Mouse (Mus musculus): Measurements from ENCODE around the gene Flt1. TPM values are rescaled to one million over a fixed set of nuclear protein-coding genes. Genes with fewer than 3 reads are reported as not detected.

Flt1 gene
- polyA plus RNA-seq, 1 experiment: 32.5 TPM

GRCm38 (mm10) chr5:147655761-147656160 lies 70.0 kb downstream of the Flt1 start:
- TF ChIP-seq CTCF (IDR thresholded peaks at IDR 0.05; ENCODE audit: insufficient read depth, low read length): peak; percentile 32; the same call in 1 of the 2 replicates
- no peak for TF ChIP-seq POLR2A (IDR thresholded peaks at IDR 0.05; ENCODE audit: borderline replicate concordance, extremely low read depth, low read depth, low read length)
- Histone ChIP-seq H3K4me1 (ENCODE audit: control insufficient read depth, insufficient read depth, low read length) (peaks cover 20% of the 10 kb centered on the region), H3K4me3 (replicated peaks; ENCODE audit: extremely low read depth, low read depth, low read length) (no peak overlapping the region)
- no peak for DNase-seq
- 81% methylated on average over 7 of the region's 7 CpGs for WGBS

- 72% methylated on average over 14 of the region's 14 CpGs for WGBS
- peaks cover 8% of the 10 kb centered on the region for H3K4me1 ChIP-seq (ENCODE audit: control insufficient read depth, insufficient read depth, low read length)
- TF ChIP-seq CTCF (IDR thresholded peaks at IDR 0.05; ENCODE audit: insufficient read depth, low read length): no peak
- no peak for TF ChIP-seq POLR2A (IDR thresholded peaks at IDR 0.05; ENCODE audit: borderline replicate concordance, extremely low read depth, low read depth, low read length)
- H3K4me3 ChIP-seq (replicated peaks; ENCODE audit: extremely low read depth, low read depth, low read length): no peak overlapping the region
- DNase-seq: no peak
Measured at GRCm38 (mm10) chr5:147651233-147651632, 74.6 kb downstream of the Flt1 start.

- no peak for TF ChIP-seq CTCF (IDR thresholded peaks at IDR 0.05; ENCODE audit: insufficient read depth, low read length)
- no peak for TF ChIP-seq POLR2A (IDR thresholded peaks at IDR 0.05; ENCODE audit: borderline replicate concordance, extremely low read depth, low read depth, low read length)
- Histone ChIP-seq H3K4me3 (replicated peaks; ENCODE audit: extremely low read depth, low read depth, low read length) (no peak overlapping the region), H3K4me1 (ENCODE audit: control insufficient read depth, insufficient read depth, low read length) (peaks cover 17% of the 10 kb centered on the region)
- 48% methylated on average over 14 of the region's 14 CpGs for WGBS
- no peak for DNase-seq
Measured at GRCm38 (mm10) chr5:147646351-147646929, 79.4 kb downstream of the Flt1 start.

GRCm38 (mm10) chr5:147645001-147645645 lies 80.7 kb downstream of the Flt1 start:
- WGBS: 22% methylated on average over 12 of the region's 12 CpGs
- H3K4me1 ChIP-seq (ENCODE audit: control insufficient read depth, insufficient read depth, low read length): peaks cover 18% of the 10 kb centered on the region
- H3K4me3 ChIP-seq (replicated peaks; ENCODE audit: extremely low read depth, low read depth, low read length): no peak overlapping the region
- TF ChIP-seq CTCF (IDR thresholded peaks at IDR 0.05; ENCODE audit: insufficient read depth, low read length) (no peak), POLR2A (IDR thresholded peaks at IDR 0.05; ENCODE audit: borderline replicate concordance, extremely low read depth, low read depth, low read length) (no peak)
- peak; percentile 59 for DNase-seq

GRCm38 (mm10) chr5:147641452-147641851 lies 84.4 kb downstream of the Flt1 start:
- WGBS: 32% methylated on average over 7 of the region's 7 CpGs
- no peak for TF ChIP-seq CTCF (IDR thresholded peaks at IDR 0.05; ENCODE audit: insufficient read depth, low read length)
- TF ChIP-seq POLR2A (IDR thresholded peaks at IDR 0.05; ENCODE audit: borderline replicate concordance, extremely low read depth, low read depth, low read length): no peak
- no peak for DNase-seq
- Histone ChIP-seq H3K4me1 (ENCODE audit: control insufficient read depth, insufficient read depth, low read length) (peaks cover 23% of the 10 kb centered on the region), H3K4me3 (replicated peaks; ENCODE audit: extremely low read depth, low read depth, low read length) (no peak overlapping the region)

GRCm38 (mm10) chr5:147639940-147640339 lies 85.9 kb downstream of the Flt1 start:
- WGBS: 87% methylated on average over 5 of the region's 5 CpGs

GRCm38 (mm10) chr5:147636676-147637075 lies 89.1 kb downstream of the Flt1 start:
- WGBS: 77% methylated on average over 3 of the region's 3 CpGs
- Histone ChIP-seq H3K4me3 (replicated peaks; ENCODE audit: extremely low read depth, low read depth, low read length) (no peak overlapping the region), H3K4me1 (ENCODE audit: control insufficient read depth, insufficient read depth, low read length) (peaks cover 11% of the 10 kb centered on the region)
- DNase-seq: no peak
- TF ChIP-seq CTCF (IDR thresholded peaks at IDR 0.05; ENCODE audit: insufficient read depth, low read length) (no peak), POLR2A (IDR thresholded peaks at IDR 0.05; ENCODE audit: borderline replicate concordance, extremely low read depth, low read depth, low read length) (no peak)

More at GRCm38 (mm10) chr5:147639940-147640339, 85.9 kb downstream of the Flt1 start:
- TF ChIP-seq POLR2A (IDR thresholded peaks at IDR 0.05; ENCODE audit: borderline replicate concordance, extremely low read depth, low read depth, low read length) (no peak), CTCF (IDR thresholded peaks at IDR 0.05; ENCODE audit: insufficient read depth, low read length) (no peak)
- H3K4me1 ChIP-seq (ENCODE audit: control insufficient read depth, insufficient read depth, low read length): peaks cover 15% of the 10 kb centered on the region
- H3K4me3 ChIP-seq (replicated peaks; ENCODE audit: extremely low read depth, low read depth, low read length): no peak overlapping the region
- DNase-seq: no peak

GRCm38 (mm10) chr5:147635883-147636282 lies 89.9 kb downstream of the Flt1 start:
- no peak for TF ChIP-seq POLR2A (IDR thresholded peaks at IDR 0.05; ENCODE audit: borderline replicate concordance, extremely low read depth, low read depth, low read length)
- no peak for TF ChIP-seq CTCF (IDR thresholded peaks at IDR 0.05; ENCODE audit: insufficient read depth, low read length)
- 77% methylated on average over 8 of the region's 8 CpGs for WGBS
- H3K4me3 ChIP-seq (replicated peaks; ENCODE audit: extremely low read depth, low read depth, low read length): no peak overlapping the region
- DNase-seq: no peak
- H3K4me1 ChIP-seq (ENCODE audit: control insufficient read depth, insufficient read depth, low read length): peaks cover 9% of the 10 kb centered on the region

- no peak for TF ChIP-seq CTCF (IDR thresholded peaks at IDR 0.05; ENCODE audit: insufficient read depth, low read length)
- no peak for TF ChIP-seq POLR2A (IDR thresholded peaks at IDR 0.05; ENCODE audit: borderline replicate concordance, extremely low read depth, low read depth, low read length)
- no peak overlapping the region for H3K4me3 ChIP-seq (replicated peaks; ENCODE audit: extremely low read depth, low read depth, low read length)
- WGBS: 76% methylated on average over 11 of the region's 11 CpGs
- DNase-seq: no peak
- H3K4me1 ChIP-seq (ENCODE audit: control insufficient read depth, insufficient read depth, low read length): peaks cover 9% of the 10 kb centered on the region
Measured at GRCm38 (mm10) chr5:147634016-147634415, 91.8 kb downstream of the Flt1 start.

GRCm38 (mm10) chr5:147632716-147633115 lies 93.1 kb downstream of the Flt1 start:
- Histone ChIP-seq H3K4me1 (ENCODE audit: control insufficient read depth, insufficient read depth, low read length) (peaks cover 8% of the 10 kb centered on the region), H3K4me3 (replicated peaks; ENCODE audit: extremely low read depth, low read depth, low read length) (no peak overlapping the region)
- no peak for DNase-seq
- TF ChIP-seq CTCF (IDR thresholded peaks at IDR 0.05; ENCODE audit: insufficient read depth, low read length) (no peak), POLR2A (IDR thresholded peaks at IDR 0.05; ENCODE audit: borderline replicate concordance, extremely low read depth, low read depth, low read length) (no peak)
- 74% methylated on average over 4 of the region's 4 CpGs for WGBS

Data from lung, adult 2 months (tissue).